Mouse (Mus musculus) liver, embryonic 15.5 days (tissue): ENCODE data around the gene Mtrr. TPM values are rescaled to one million over a fixed set of nuclear protein-coding genes. Genes with fewer than 3 reads are reported as not detected.
"Not testable (repeated sequence)": the region's sequence is repeated elsewhere in the genome, so short reads cannot be mapped to it uniquely, and the experiment has no call there.

Experiments used
- ATAC-seq: fragments of 200-750 bp; cut with Nextera tagmentation; 2 replicates; pipeline ENCODE4 v1.8.0; 2017; ENCODE audit warnings: moderate number of reproducible peaks, mild to moderate bottlenecking, moderate library complexity; ENCODE audit not compliant: insufficient read depth
- H3K27ac ChIP-seq: fragments of 300-500 bp; sonication (generic); replicated peaks from 2 replicates; pipeline ENCODE4 v1.5.1; 2015; ENCODE audit warnings: mild to moderate bottlenecking, inconsistent platforms
- H3K27me3 ChIP-seq: fragments of 300-500 bp; sonication (generic); 2 replicates; pipeline ENCODE4 v1.6.1; 2015; ENCODE audit warnings: mild to moderate bottlenecking, inconsistent platforms
- H3K36me3 ChIP-seq: fragments of 300-500 bp; sonication (generic); replicated peaks from 2 replicates; pipeline ENCODE4 v1.6.1; 2015; ENCODE audit warnings: moderate library complexity, mild to moderate bottlenecking, inconsistent platforms
- H3K4me1 ChIP-seq: fragments of 300-500 bp; sonication (generic); replicated peaks from 2 replicates; pipeline ENCODE4 v1.6.1; 2015; ENCODE audit warnings: inconsistent platforms
- H3K4me2 ChIP-seq: fragments of 300-500 bp; sonication (generic); 2 replicates; pipeline ENCODE4 v1.6.1; 2015; ENCODE audit warnings: moderate library complexity, mild to moderate bottlenecking, inconsistent platforms
- H3K4me3 ChIP-seq: fragments of 300-500 bp; sonication (generic); replicated peaks from 2 replicates; pipeline ENCODE4 v1.5.1; 2015; ENCODE audit warnings: mild to moderate bottlenecking, inconsistent platforms
- H3K9ac ChIP-seq: fragments of 300-500 bp; sonication (generic); 2 replicates; pipeline ENCODE4 v1.6.1; 2015; ENCODE audit warnings: moderate library complexity, mild to moderate bottlenecking, inconsistent platforms
- H3K9me3 ChIP-seq: fragments of 300-500 bp; sonication (generic); replicated peaks from 2 replicates; pipeline ENCODE4 v1.6.1; 2016; ENCODE audit warnings: inconsistent platforms
- WGBS: fragments of 180-500 bp; shearing (Covaris S2); methylation state at CpG from one replicate; pipeline ENCODE4 v1.1.7; 2015; ENCODE audit warnings: mixed read lengths; ENCODE audit not compliant: insufficient replicate concordance; 5-methylcytosine and 5-hydroxymethylcytosine counted together
- polyA plus RNA-seq: library from polyadenylated mRNA; unstranded; fragments of >200 nt; fragmentation: Nextera tagmentation; extraction: Ambion mirVana; gene quantifications from 2 replicates; pipeline ENCODE4 v1.2.1, GENCODE M21; 2015

Mtrr gene
- polyA plus RNA-seq, 1 experiment from 2014 or later = 9.1 TPM

DNA sequence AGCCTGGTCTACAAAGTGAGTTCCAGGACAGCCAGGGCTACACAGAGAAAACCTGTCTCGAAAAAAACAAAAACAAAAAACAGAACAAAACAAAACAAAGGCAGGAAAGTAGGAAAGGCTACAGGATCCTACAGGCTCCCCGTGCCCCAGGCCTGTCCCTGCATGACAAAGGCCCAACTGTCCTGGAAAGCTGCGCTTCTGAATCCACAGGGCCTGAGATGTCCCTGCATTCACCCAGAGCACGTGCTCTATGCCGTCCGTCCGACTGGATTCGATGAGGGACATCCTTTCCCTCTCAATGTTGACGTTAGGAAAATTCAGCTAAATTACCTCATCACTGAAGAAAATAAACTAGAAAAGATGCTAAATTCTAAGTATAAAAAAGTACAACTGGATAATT, 13.8 kb downstream of the Mtrr start:
- no peak for ATAC-seq
- 85% methylated on average over 9 of the region's 9 CpGs for WGBS
- no peaks in the 10 kb centered on the region for H3K27me3 ChIP-seq
- no peak overlapping the region for H3K4me3 ChIP-seq
- peaks cover 74% of the 10 kb centered on the region for H3K36me3 ChIP-seq
- H3K4me1 ChIP-seq = no peaks in the 10 kb centered on the region
- H3K9ac ChIP-seq = no peak overlapping the region
- H3K27ac ChIP-seq = no peak overlapping the region
- no peak overlapping the region for H3K4me2 ChIP-seq
- H3K9me3 ChIP-seq = no peaks in the 10 kb centered on the region

DNA sequence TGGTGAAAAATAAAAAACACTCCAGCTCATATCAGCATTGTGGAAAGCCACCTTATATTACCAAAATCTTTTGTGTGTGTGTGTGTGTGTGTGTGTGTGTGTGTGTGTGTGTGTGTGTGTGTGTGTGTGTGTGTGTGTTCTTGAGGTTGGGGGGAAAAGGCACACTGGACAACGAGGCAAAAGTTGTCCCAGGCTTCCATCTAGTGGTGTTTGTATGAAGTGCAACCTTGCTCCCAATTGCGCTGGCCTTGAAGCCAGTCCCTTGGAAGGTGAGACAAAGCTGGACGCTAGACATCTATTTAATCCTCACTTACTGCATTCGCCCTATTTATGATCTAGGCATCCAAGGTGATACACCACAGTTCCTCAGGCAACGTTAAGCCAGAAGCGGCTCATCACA, 28.6 kb downstream of the Mtrr start:
- H3K4me2 ChIP-seq, ATAC-seq, H3K27me3 ChIP-seq, H3K9ac ChIP-seq, H3K36me3 ChIP-seq, H3K27ac ChIP-seq, H3K4me3 ChIP-seq, H3K9me3 ChIP-seq, H3K4me1 ChIP-seq: not testable (repeated sequence)
- 21% methylated on average over 6 of the region's 6 CpGs for WGBS

Other genes starting within 250 kb of the Mtrr start
- gene Fastkd3, start 85 bp upstream of the Mtrr start, polyA plus RNA-seq = 12.4 and 12.5 TPM in 2 replicates
- not detected in 2 replicates for gene 1700001L19Rik, start 15.3 kb upstream of the Mtrr start, polyA plus RNA-seq